Mouse (Mus musculus) NIH3T3 (cell line): ENCODE measurements around the gene Padi4.

Experiments used
- DNase-seq: peaks from one replicate; pipeline ENCODE4 v3.0.0-alpha.2; 2012; ENCODE audit warnings: low read depth

Padi4 gene

DNA sequence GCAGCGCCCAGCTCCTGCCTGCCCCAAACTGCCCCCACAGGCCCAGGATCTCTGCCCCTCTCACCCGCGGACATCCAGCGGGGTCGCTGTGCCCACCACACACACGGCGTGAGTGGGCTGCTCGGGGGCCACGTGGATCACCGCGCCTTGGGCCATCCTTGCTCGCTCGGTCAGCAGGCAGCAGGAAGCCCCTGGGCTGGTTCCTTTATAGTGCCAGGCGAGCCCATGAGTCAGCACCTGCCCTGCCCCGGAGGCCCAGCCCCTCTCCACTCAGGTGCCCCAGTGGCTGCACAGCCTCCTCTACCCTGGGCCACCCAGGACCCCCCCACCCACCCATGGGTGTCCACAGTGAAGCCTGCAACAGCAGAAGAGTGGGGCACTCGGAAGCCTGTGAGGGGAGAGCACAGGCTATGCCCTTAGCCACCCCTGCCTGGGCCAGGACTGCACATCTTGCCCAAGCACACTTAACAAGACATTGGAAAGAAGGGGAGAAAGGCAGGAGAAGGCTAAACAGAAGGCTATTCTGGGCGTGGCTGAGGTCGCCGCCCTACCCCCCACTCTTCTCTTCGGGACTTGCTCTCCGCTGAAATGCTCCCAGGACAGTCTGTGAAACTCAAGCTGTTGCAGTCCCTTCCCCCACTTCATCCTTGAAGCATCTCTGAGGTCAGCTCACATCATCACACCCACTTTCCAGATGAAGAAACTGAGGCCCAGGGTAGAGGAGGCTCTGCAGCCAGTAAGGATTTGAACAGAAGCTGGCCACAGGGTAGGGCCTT lies at the start of gene Padi4:
Padi4 (minus strand) TSS at position 212 of the 776 bp plus-strand sequence.
- no peak for DNase-seq

DNA sequence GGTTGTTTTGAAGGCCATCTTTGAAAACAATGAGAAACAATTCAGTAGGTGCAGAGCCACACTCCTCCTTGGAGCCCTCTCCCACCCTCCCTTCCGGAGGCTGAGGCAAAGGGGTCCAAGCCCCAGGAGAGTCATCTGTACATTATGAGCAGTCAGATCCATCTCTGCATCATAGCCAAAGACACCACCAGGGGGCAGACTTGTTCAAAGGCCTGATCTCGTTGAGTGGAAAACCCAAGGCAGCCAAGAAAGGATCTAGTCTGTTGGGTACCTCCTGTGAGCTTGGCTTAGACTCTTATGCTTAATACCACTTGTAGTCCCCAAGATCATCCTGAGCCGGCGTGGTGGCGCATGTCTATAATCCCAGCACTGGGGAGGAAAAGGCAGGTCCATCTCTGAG lies 48.0 kb upstream of the Padi4 start:
- peak; percentile 22 for DNase-seq

DNA sequence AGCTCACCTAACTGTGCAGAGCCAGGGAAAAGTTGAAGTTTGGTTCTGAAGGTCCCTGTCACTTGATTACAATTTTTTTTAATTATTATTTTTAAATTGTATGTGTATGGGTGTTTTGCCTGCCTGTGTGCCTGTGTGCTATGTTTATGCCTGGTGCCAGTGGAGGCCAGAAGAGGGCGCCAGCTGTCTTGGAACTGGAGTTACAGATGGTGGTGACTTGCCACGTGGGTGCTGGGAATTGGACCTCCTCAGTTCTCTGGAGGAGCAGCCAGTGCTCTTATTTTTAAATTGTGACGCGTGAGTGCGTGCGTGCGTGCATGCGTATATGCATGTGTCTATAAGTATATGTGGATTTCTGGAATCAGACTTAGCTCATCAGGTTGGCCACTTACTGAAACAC lies 43.4 kb upstream of the Padi4 start:
- DNase-seq: no peak

DNA sequence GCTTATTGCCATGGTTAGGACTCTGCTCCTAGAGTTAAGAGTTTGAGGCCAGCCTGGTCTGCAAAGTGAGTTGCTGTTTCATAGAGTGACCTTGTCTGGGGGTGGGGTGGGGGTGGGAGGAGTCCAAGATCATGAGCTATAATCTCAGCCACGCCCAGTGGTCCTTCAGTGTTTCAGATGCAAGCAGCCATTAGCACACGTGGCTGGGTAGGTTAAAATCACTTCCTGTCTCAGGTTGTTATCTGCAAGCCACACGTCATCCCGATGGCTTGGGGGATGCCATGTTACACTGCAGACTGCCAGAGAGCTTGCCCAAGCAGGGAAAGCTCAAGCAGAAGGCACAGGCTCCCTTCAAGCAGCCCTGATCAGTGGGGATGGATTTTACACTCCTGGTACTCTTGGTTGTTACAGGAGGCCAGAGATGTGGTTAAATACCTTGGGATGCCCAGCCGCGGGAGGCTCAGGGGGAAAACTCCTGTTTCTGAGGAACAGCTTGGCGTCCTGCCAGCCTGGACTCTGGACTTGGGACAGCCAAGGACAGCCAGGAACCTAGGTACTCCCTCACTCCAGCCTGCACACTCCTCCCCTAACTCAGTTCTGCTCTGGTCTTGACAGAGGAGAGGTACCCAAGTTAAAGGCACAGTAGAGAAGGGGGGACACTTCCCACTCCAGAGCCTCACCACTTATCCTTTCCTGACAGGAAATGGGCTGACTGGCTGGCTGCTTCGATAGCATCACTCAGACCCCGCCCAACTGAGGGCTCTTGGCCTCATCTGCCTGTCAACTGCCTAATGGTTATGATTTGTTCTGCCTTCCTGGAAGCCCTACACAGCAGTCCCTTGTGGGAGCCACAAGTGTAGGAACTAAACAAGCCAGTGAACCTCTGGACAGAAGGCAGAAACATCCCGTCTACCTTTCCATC lies 42.2 kb upstream of the Padi4 start:
- no peak for DNase-seq

DNA sequence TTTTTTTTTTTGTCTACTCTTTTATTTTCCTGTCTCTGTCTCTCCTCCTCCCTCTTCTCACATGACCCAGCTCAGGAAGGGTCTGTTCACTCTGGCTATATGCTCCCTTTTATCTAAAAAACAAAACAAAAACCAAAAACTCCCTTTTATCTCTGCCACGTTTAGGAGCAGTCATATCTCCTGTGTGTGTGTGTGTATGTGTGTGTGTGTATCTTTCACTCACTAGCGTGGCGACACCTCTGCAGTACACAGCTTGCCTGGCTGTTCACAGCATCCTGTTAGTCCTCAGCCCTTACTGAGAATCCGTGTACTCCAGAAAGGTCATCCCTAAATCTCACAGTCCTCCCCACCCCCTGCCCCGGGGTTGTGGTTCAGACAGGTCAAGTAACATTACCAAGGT lies 41.5 kb upstream of the Padi4 start:
- DNase-seq: no peak

DNA sequence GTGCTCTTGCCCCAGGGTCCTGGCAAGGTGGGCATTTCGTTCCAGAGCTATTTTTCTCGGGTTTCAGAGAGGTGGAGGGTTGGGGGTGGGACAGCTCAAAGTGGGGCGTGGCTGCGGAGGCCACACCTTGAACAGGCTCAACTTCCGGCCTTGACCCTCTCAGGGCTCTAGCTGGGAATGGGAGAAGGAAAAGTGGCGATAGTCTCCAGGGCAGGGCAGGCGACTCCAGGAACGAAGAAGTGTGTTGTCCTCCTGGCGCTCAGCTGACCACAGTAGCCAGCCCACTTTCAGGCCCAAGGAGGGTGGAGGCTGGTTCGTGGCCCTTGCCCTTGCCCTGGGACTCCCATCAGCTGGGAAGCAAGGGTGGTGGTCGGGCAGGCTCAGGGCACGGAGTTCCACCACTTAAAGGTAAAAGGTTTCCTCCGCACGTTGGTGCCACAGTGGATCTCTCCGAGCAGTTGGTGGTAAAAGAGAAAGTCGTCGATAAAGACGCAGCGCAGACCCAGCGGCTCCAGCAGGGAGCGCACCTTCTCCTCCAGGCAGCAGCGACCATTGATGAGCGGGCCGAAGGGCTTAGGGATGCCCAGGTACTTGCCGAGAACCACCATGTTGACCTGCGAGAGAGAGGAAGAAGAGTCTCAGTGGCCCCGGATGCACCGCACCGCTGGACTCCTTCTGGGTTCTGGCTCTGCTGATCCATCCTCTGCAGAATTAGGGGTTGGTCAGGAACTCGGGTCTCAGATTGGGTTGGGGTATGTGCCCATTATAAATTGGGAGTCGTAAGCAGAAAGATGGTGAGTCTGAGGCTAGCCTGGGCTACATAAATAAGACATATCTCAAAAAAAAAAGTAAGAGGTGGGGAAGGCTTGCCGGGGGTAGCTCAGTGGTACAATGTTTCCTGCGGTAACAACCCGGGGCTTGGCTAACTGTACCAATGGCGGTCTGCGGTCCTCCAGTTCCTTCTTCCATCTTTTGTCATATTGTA lies 40.5 kb upstream of the Padi4 start:
- no peak for DNase-seq

DNA sequence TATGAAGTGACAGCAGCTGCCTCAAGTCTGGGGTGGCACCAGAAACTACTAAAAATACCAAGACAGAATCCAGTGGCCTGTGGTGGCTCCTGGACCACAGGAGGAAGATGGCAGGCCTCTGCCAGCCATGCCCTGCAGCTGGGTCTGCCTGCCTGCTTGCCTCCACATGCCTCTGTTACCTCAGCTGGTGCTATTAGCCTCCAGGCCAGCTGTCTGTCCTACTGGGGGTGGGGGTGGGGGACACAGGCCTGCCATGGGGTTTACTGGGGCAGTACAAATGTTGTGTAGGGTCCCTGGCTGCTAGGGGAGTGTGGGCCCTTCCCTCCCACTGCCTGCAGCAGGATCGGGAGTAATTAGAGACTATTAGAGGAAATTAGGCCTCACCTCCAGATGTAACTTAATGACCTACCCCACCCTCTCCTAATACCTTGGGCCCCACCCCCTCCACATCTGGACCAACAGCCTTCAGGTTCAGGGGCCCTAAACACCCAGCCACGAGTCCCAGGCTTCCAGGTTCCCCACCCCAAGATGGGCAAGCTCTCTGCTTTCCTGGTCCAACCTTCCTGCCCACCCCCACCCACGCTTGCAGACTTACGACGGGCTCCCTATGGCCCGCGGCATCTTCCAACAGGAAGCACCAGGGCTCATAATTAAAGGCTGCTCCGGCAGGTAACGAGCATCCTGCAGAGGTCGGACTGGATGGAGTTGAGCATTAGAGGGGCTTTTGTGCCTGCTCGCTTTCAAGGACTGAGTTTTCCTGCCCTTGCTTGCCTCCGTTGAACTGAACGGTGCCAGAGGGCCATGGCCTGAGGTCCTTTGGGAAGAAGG lies 39.5 kb upstream of the Padi4 start:
- no peak for DNase-seq

DNA sequence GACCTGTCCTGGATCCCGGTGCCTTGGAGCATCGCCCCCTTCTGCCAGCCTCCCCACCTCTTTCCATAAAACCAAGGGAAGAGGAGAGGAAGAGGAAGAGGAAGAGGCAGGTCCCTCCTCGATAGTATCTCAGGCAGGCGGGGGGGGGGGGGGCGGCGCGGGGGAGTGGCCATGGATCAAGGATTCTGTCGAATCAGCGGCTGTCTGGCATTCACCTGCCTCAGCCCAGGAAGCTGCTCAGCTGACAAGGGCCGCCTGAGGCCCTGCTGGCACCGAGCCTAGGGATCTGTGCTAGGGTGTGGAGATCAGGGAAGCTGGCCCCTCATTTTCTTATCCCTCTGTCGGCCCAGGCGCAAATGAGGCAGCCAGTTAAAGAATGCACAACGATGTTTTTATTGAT lies 38.6 kb upstream of the Padi4 start:
- DNase-seq: no peak

DNA sequence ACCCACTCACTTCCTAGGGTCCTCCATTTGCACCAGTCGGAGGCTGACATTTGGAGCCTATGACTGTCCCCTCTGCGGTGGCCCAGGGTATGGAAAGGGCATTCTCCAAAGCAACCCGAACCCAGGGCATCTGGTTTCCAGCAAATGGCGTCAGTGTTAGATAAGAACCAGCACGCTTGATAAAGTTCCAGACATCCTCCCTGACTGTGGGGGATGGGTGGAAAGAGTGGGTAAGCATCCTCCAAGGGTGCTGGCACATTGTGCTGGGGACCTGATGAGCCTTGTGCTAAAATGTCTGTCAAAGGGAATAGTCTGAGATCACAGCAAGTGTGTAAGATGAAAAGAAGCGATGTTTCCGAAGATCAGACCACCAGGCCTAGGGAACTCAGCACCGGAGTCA lies 38.2 kb upstream of the Padi4 start:
- no peak for DNase-seq

DNA sequence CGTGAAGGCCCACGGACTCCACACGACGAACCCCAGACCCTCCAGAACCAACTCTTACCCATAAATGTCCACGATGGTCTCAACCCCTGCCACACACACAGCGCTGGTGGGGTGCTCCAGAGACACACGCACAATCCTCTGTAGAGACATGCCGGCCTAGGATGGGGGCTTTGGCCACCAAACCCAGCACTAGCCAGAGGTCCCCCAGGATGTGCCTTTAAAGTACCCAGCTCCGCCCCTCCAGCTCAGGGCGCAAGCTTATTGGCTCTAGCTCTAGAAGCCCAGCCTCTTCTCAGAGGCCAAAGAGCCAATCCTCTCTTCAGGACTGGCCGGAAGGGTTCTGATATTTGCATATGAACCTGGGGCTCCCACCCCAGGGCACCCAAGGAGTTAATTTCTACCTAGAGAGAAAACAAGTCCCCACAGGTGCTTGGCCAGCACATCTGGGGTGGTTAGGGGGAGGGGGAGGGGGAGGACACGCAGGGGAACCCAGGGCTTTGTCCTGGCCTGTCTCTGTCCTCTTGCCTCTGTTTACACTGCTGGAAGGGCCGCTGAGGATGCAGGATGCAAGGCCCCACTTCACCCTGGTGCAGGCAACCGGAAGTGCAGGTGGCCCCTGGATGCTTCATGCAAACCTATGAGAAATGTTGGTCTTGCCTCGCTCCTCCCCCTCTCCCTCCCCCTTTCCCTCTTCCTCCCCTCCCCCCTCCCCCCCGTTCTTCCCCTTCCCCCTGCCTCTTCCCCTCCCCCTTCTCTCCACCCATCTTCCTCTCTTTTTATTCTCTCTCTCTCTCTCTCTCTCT lies 36.6 kb upstream of the Padi4 start, which contains the start of gene Padi3:
Padi3 (minus strand) TSS at position 191 of the 803 bp plus-strand sequence.
- DNase-seq: no peak

DNA sequence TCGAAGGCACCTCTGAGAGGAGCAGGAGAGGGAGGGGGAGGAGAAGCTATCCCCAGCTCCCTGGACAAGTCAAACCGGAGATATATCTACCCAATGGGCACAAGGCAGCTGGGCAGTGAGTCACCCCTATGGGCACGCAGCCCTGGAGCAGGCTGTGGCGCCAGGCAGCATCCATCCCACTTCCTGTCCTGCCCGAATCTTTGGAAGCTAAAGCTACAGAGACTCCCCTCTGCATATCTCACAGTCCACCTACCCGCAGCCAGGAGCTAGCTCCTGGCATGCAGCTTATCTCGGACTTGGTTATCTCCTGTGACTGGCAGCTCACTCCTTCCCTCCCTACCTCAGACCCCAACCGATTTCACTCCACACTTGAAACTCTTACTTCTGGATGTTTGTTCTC lies 35.1 kb upstream of the Padi4 start:
- DNase-seq: peak; percentile 68

DNA sequence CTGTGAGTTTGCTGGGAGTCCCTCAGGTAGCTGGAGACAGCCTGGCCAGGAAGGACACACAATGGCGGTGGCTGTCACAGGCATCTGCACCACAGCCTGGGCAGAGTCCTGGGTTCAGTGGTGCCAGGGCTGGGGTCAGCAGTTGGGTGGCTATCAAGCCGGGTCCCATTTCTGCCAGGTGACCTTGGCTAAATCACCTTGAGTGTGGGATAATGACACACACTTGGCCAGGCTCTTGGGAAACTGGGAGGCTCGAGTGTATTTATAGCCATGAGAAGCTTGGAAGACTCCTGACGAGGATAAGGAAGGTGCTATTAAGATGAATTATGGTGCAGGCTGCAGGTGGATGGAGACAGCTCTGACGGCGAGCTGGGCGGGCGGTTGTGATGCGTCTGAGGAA lies 30.6 kb upstream of the Padi4 start:
- DNase-seq: no peak

DNA sequence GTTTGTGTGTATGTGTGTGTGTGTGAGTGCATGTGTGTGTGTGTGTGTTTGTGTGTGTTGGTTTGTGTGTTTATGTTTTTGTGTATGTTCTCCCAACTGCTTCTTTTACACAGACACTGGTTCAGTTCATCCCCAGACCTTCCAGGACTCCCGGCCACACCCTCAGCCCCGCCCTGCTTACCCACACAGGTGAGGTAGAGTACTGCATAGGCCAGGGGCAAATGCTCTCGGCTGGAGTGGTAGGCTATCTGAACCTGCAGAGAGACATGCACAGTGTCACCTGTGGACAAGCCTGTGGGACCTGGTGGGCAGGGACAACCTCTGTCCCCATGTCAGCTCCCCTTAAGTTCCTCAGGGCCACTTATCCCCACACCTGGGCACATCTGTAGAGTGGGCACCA lies 27.3 kb upstream of the Padi4 start:
- no peak for DNase-seq

DNA sequence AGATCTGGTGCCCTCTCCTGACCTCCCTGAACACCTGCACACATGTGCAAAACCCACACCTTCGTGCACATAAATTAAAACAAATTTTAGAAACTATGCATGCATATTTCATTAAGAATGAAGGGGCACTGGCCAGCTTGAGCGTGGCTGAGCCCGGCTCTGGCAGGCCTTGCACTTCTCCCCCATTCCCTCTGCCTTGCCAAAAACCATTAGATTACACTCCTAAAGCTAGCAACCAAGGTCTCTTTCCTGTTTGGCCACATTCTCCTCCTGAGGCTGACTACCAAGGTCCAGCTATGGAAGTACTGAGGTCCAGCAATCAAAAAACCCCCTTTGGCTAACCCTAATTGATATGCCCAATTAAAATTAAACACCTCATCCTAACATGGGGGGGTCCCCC lies 22.8 kb upstream of the Padi4 start:
- DNase-seq: no peak

DNA sequence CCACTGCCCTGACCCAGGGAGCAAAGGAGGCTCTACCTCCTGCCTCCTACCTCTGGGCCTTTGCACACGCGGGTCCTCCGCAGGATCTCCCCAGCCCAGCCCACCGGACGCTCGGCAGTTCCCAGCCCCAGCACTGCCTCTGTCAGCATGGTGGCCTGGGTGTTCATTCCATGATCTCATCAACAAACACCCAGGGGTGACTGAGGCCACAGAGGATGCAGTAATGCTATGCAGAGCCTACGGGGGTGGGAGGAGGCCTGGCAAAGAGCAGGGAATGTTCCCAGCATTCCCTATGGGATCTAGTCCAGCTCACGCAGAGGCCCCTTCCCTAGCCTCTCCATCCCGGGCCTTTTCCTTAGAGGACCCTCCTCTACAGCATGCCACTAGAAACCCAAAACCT lies 20.6 kb upstream of the Padi4 start:
- DNase-seq: no peak

DNA sequence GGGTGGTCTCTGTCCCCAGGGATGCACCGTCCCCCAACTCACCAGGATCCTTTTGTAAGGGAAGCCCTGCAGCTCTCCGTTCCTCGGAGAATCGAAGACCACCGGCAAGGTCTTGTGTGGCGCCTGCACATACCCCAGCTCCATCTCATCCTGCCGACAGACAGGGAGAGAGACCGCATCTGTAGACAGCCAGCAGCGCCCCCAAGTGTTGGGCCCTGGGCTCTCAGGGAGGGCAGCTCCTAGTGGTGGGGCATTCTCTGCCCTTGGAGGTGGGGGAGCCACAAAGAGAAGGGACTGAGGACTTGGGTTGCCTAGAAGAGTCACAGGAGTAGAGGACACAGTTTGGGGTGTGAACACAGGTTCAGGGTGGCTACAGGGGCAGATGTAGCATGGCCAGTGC lies 19.8 kb upstream of the Padi4 start:
- DNase-seq: no peak

DNA sequence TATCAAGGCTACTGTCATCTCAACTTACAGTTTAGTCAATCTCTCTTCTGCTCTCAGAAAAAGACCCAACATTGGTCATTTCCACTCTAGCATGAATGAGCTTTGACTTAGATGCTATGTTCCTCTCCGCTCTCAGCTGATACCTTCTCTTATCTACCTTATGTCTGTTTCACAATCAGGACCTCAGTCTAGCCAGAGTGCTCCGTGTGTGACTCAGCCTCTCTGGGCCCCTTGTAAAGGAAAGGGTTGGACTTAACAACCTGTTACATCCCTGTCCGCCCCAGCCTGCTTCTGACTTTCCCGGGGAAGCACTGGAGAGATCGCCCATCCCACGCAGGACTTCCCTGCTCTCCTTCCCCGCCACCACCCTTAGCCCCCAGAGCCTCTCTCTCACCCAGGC lies 18.5 kb upstream of the Padi4 start:
- DNase-seq: no peak

DNA sequence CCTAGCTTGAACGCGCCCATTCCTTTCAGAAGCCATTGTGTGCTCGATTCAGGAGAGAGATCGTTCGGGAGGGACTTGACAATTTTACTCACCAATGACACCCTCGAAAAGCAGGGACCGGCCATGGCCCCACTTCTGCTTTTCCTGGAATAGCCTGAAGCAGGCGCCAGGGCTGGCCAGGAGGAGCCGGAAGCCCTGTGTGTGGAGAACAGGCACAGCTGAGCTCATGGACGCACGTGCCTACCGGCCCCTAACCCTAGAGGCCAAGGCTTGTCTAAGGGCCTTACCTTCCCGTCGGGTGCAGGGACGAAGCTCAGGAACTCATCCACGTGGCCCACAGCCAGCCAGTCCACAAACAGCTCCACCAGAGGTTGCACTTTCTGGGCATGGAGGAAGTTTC lies 17.0 kb upstream of the Padi4 start:
- no peak for DNase-seq

DNA sequence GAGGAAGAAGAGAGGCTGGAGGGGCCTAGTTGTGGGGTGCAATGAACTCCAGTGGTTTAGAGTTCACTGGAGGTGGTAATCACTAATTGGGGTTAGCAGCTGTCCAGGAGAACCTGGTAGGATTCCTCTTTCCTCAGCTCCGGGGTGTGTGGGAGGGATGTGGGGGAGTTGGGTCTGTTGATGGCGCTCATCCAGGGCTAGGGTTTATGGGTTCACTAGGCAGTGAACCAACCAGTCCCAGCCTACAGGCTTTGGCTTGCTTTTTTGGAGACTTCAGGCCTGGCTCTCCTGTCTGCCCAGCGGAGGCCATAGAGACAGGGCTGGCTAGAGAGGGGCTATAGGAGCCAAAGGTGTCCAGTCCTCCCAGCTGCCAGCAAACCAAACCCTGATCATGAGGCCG lies 15.9 kb upstream of the Padi4 start:
- DNase-seq: no peak

DNA sequence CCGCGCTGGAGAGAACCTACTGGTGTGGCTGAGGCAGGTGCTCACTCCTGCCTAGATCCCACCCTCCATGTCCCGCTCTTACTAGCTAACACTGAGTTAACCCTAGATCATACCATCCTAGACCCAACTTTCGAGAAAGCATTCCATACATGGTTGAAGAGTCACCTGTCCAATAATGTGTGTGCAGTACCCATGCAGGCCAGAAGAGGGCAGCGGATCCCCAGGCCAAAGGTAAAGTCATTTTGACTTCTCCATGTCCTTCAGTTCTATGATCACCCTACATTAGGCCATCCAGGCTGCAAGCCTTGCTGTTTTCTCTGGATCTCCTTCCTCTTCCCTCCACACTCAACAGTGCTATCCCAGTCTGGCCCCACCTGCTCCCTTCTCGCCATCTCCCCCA lies 14.9 kb upstream of the Padi4 start:
- peak; percentile 75 for DNase-seq
